Mouse (Mus musculus): ENCODE results near the gene Emsy.

Gene Emsy

GRCm38 (mm10) chr7:98542267-98542666 lies 114.3 kb downstream of the Emsy start:
- 56% methylated on average over 3 of the region's 3 CpGs for WGBS

DNA sequence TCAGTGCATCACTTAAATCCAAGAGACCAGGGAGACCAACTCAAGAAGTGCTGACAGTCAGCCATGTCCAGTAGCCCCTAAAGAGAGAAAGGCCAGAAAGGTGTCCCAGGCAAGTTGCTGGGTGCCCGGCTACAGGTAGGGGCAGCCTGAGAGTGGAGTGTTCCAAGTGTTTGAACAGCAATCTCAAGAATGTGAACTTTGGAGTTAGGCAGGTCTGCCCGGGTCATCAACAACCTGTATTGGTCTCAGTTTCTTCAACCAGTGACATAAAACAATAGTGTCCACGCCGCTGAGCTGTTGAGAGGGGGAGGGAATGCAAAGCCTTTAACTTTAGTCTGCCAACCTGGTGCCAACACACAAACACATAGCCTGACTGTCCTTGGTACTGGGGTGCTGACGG lies 115.0 kb downstream of the Emsy start:
- WGBS = 97% methylated on average over 5 of the region's 5 CpGs

DNA sequence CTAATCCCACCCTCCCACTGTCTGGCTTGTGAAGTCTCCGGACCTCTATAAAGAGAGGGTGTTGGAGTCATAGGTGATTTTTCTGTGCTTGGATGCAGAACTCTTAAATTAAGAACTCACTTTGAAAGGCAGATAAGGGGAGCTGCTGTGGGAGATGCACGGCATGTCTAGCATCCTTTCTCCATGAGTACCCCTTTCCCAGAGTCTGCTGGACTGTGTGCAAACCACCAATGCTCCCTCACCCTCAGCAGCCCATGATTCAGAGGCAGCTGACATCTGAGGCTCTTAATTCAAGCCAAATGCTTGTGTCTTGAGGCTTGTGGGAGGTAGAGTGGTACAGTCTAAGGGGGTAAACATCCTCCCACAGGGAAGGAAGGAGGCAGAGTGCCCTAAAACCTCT lies 115.7 kb downstream of the Emsy start:
- 65% methylated on average over 2 of the region's 2 CpGs for WGBS

DNA sequence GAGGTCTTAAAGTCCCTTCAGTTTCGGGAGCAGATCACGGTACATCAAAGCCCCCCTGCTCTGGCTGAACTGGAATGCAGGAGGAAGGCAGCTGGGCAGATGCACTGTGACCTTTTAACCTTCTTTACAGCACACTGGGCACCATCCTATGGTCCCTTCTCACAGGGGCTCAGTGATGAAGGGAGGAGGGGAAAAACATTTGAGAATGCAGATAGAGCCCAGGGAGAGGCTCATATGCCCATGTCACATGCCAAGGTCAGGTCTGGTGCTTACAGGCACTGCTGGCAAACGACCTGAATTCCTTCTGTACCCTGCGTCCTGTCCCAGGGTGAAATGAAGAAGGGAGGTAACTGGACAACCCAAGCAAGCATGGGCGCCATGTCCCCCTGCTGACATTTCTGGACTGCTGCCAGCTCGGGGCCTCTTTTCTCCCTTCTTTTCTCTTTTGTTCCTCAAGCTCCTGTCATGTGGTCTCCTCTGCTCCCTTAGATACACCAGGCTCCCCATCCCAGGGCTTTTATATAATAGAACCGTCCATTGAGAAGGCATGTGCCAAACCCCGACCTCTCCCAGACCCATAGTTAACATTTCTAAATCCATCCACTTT lies 118.5 kb downstream of the Emsy start:
- 64% methylated on average over 8 of the region's 8 CpGs for WGBS

GRCm38 (mm10) chr7:98537210-98537966 lies 119.2 kb downstream of the Emsy start:
- WGBS = 74% methylated on average over 10 of the region's 10 CpGs
